Mouse (Mus musculus) adipose tissue, adult 10 weeks (tissue): ENCODE data around the gene Kcnj16. TPM values are rescaled to one million over a fixed set of nuclear protein-coding genes. Genes with fewer than 3 reads are reported as not detected.

ENCODE experiments used
- polyA plus RNA-seq: library from polyadenylated mRNA; stranded (reverse); fragments of 350-450 nt; fragmentation: Illumina TruSeq; extraction: RNeasy Lipid Tissue Mini Kit (QIAGEN cat#74804); gene quantifications from one replicate; pipeline ENCODE4 v1.2.3, GENCODE M21; 2014; ENCODE audit warnings: low read depth, low replicate concordance

Kcnj16 gene
- polyA plus RNA-seq, result 6.3 TPM

DNA sequence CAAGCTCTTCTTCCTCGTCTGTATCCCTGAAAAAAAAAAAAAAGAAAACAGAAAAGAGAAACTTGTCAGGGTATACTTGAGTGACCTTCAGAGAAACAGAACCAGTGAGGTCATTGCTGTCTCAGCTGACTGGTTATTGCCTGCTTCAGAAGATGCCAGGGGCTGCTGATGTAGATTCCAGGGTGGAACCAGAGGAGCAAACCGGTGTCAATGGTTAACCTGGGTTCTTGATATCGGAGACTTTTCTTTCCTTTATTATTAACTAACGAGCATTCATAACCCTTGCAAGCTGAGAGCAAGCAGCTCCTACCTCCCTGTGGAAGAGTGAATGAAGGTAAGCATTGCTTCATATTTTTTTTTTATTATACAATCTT, at the start of gene Kcnj16:
TSS of gene Kcnj16 (plus strand) at position 272 of the 374 bp plus-strand sequence.

DNA sequence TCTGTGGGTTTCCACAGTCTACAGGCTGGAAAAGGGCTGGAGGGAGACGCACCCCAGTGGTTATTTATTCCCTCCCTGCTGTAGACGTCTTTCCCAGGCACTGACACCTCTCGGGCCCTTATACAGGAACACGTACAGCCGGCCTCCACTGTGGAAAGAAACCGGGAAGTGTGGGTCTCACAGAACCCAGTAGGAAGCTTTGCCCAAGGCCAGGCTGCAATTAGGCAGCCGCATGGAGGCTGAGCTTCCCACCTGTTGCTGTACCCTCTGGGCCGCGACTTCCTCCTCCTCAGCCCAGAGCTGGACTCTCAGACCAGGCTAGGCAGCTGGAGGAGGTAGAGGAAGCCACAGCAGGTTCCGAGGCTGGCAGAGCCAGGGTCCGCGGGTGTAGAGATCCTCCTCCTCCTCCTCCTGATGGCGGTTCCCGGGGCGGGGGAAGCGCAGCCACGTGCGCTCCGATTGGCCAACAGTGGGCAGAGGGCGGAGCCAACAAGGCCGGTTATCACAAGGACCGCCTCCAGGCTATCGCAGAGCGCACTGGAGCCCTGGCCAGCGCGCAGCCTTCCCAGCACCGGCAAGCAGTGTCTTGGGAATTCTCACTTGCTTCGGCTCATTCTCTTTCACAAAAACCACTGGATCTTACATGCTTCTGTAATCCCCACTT, 97.9 kb downstream of the Kcnj16 start, which contains the start of gene Kcnj2:
TSS of gene Kcnj2 (plus strand) at position 530 of the 664 bp plus-strand sequence.

Other genes with a start within 250 kb of the Kcnj16 start
- gene Kcnj2, start 98.1 kb downstream of the Kcnj16 start, polyA plus RNA-seq, result 2.5 TPM